In genomic region chr4:32239749-32240131, GRCm38 (mm10) we compare ENCODE assay signal across 8 mouse cellular contexts. TPM values are rescaled to one million over a fixed set of nuclear protein-coding genes. Genes with fewer than 3 reads are reported as not detected.
DNase-seq lines count a peak whose midpoint lies in the region; ATAC-seq lines count a peak whose summit lies in the region.

No protein-coding gene starts in this region.

- WGBS in forebrain, embryonic 11.5 days, result under 1% methylated on average over 24 of the region's 26 CpGs

- peak; percentile 84 for DNase-seq in CD4-positive, CD25-positive, alpha-beta regulatory T cell, adult 2 months (ENCODE audit: low read depth, low spot score)
- DNase-seq in forebrain, embryonic 11.5 days (ENCODE audit: low spot score), result peak; percentile 83
- DNase-seq in heart, postnatal 4 days, result peak; percentile 80
- peak; percentile 69 to 74 for DNase-seq in layer of hippocampus, postnatal 14 days (ENCODE audit: low spot score in 2 of 2)
- DNase-seq in lung, postnatal 4 days, result peak; percentile 80 to 86
- peak; percentile 75 for DNase-seq in retina, postnatal 1 day
- DNase-seq in urinary bladder, postnatal 4 days (ENCODE audit: low spot score in 2 of 2), result peak; percentile 59 to 69

- H3K9me3 ChIP-seq in forebrain, embryonic 11.5 days (ENCODE audit: control insufficient read depth, low read length), result no peaks in the 10 kb centered on the region

- peak overlapping the region; percentile 89 for H3K4me3 ChIP-seq in forebrain, embryonic 11.5 days (ENCODE audit: low read depth, low read length)

- H3K4me1 ChIP-seq in forebrain, embryonic 11.5 days (replicated peaks; ENCODE audit: control insufficient read depth, insufficient read depth, low read length), result peaks cover 26% of the 10 kb centered on the region

- H3K4me2 ChIP-seq in forebrain, embryonic 11.5 days (ENCODE audit: low read depth, low read length, severe bottlenecking), result peak overlapping the region; percentile 97

- peak overlapping the region; percentile 89 for H3K9ac ChIP-seq in forebrain, embryonic 11.5 days (ENCODE audit: low read length)

- no peaks in the 10 kb centered on the region for H3K36me3 ChIP-seq in forebrain, embryonic 11.5 days (ENCODE audit: control insufficient read depth, insufficient read depth, low read length)

- peaks cover 3% of the 10 kb centered on the region; the same call in 1 of the 2 replicates for H3K27me3 ChIP-seq in forebrain, embryonic 11.5 days (ENCODE audit: control insufficient read depth, insufficient read depth, low read length)

- H3K27ac ChIP-seq in forebrain, embryonic 11.5 days (ENCODE audit: low read depth, low read length), result peak overlapping the region; percentile 90

- peak; percentile 35 for ATAC-seq in activated CD4-positive, CD25-positive, alpha-beta regulatory T cell, adult 4 months
- ATAC-seq in forebrain, embryonic 11.5 days (replicated peaks; ENCODE audit: low FRiP score), result peak; percentile 15

RNA-seq across cellular contexts. Expression of gene Bach2, which starts 1.1 kb away (rescaled TPM):
- 10 to 100 TPM; 11.8 to 17.2 TPM for polyA plus RNA-seq in activated CD4-positive, CD25-positive, alpha-beta regulatory T cell, adult 4 months (2017; shearing (Covaris generic))
- 16.2 and 17.3 TPM in 2 replicates for polyA plus RNA-seq in forebrain, embryonic 11.5 days (2014; fragmentation: Nextera tagmentation; extraction: Ambion mirVana)
- 10 to 100 TPM; 23.9 to 24.5 TPM for total RNA-seq in heart, postnatal 4 days (2021)
- total RNA-seq in layer of hippocampus, postnatal 14 days (2021), result 10 to 100 TPM; 22.2 to 24.9 TPM

Comparison
In these comparisons a context has a peak if more than half of its experiments do, and no peak if none do; other contexts are left out.
1. Peak in every context shown above with its lines: DNase-seq, ATAC-seq, H3K4me3 ChIP-seq and H3K27ac ChIP-seq.